In genomic region chrX:77578172-77578571, GRCm38 (mm10) we compare ENCODE assay signal across 27 mouse cellular contexts.
DNase-seq lines count a peak whose midpoint lies in the region; ATAC-seq and TF ChIP-seq lines count a peak whose summit lies in the region.
"Had no signal": no experiment of that assay in that cellular context is flagged by ENCODE, and none has a peak within 500 bp of the region (broad histone marks: within the 10 kb centered on the region; RNA-seq: fewer than 3 reads in every experiment).

No protein-coding gene starts in this region.

- no peak for ATAC-seq in heart, postnatal 0 days (ENCODE audit: insufficient read depth, low read depth)
- ATAC-seq in G1E (ENCODE audit: extremely low read depth, insufficient number of reproducible peaks, low FRiP score, poor library complexity, severe bottlenecking), result peak; percentile 58
- peak; percentile 74 for ATAC-seq in megakaryocyte progenitor cell, adult 5-6 weeks (replicated peaks; ENCODE audit: poor library complexity)
- ATAC-seq: CD4-positive, CD25-positive, alpha-beta regulatory T cell, adult 4 months; forebrain, embryonic 14.5 days; intestine, postnatal 0 days; Patski had no signal

- H3K4me1 ChIP-seq in heart, postnatal 0 days (ENCODE audit: control insufficient read depth, insufficient read depth), result peaks cover 9% of the 10 kb centered on the region
- H3K4me1 ChIP-seq in G1E (ENCODE audit: insufficient read depth, low read depth, low read length), result peaks cover 14% of the 10 kb centered on the region; the same call in 1 of the 2 replicates
- H3K4me1 ChIP-seq in bone marrow macrophage, adult 2 months (ENCODE audit: control insufficient read depth, insufficient read depth, low read length), result peaks cover 17% of the 10 kb centered on the region
- H3K4me1 ChIP-seq: embryonic facial prominence, embryonic 12.5 days; lung, embryonic 15.5 days; midbrain, embryonic 12.5 days had no signal

- H3K9ac ChIP-seq in heart, postnatal 0 days (replicated peaks; ENCODE audit: low read depth, low read length), result no peak overlapping the region
- H3K9ac ChIP-seq: embryonic facial prominence, embryonic 12.5 days; heart, embryonic 15.5 days; hindbrain, embryonic 13.5 days; lung, embryonic 15.5 days; midbrain, embryonic 12.5 days; neural tube, embryonic 13.5 days; stomach, embryonic 15.5 days had no signal

- no peaks in the 10 kb centered on the region for H3K27me3 ChIP-seq in heart, postnatal 0 days (ENCODE audit: control insufficient read depth, insufficient read depth, low read length)
- no peaks in the 10 kb centered on the region for H3K27me3 ChIP-seq in G1E (ENCODE audit: insufficient read depth, low read length)
- H3K27me3 ChIP-seq: embryonic facial prominence, embryonic 12.5 days; heart, embryonic 15.5 days; hindbrain, embryonic 13.5 days; lung, embryonic 15.5 days; midbrain, embryonic 12.5 days; neural tube, embryonic 13.5 days; stomach, embryonic 15.5 days had no signal

- H3K4me2 ChIP-seq in heart, postnatal 0 days (ENCODE audit: low read depth, low read length), result no peak overlapping the region
- H3K4me2 ChIP-seq: embryonic facial prominence, embryonic 12.5 days; heart, embryonic 15.5 days; hindbrain, embryonic 13.5 days; lung, embryonic 15.5 days; midbrain, embryonic 12.5 days; neural tube, embryonic 13.5 days; stomach, embryonic 15.5 days had no signal

- H3K4me3 ChIP-seq in heart, postnatal 0 days (ENCODE audit: low read depth, low read length), result no peak overlapping the region
- H3K4me3 ChIP-seq in G1E (ENCODE audit: low read depth, low read length), result no peak overlapping the region
- H3K4me3 ChIP-seq in bone marrow macrophage, adult 2 months (ENCODE audit: insufficient read depth, low read length), result no peak overlapping the region
- H3K4me3 ChIP-seq: embryonic facial prominence, embryonic 12.5 days; heart, embryonic 10.5 days; heart, embryonic 15.5 days; hindbrain, embryonic 13.5 days; lung, embryonic 15.5 days; midbrain, embryonic 12.5 days; neural tube, embryonic 13.5 days; stomach, embryonic 15.5 days had no signal

- no peaks in the 10 kb centered on the region for H3K36me3 ChIP-seq in heart, postnatal 0 days (replicated peaks; ENCODE audit: control insufficient read depth, insufficient read depth, low read length)
- H3K36me3 ChIP-seq in G1E (replicated peaks), result no peaks in the 10 kb centered on the region
- H3K36me3 ChIP-seq: embryonic facial prominence, embryonic 12.5 days; heart, embryonic 10.5 days; heart, embryonic 15.5 days; hindbrain, embryonic 13.5 days; lung, embryonic 15.5 days; midbrain, embryonic 12.5 days; neural tube, embryonic 13.5 days; stomach, embryonic 15.5 days had no signal

- TF ChIP-seq CTCF in heart, postnatal 0 days (IDR thresholded peaks at IDR 0.05; ENCODE audit: low read depth), result no peak
- TF ChIP-seq CTCF in G1E (IDR thresholded peaks at IDR 0.05; ENCODE audit: low read depth, low read length), result no peak
- no peak for TF ChIP-seq CTCF in bone marrow macrophage, adult 2 months (IDR thresholded peaks at IDR 0.05; ENCODE audit: low read depth, low read length)

- DNase-seq in heart, postnatal 0 days (ENCODE audit: low spot score), result no peak
- no peak for DNase-seq in heart, postnatal 10 days
- DNase-seq in G1E (ENCODE audit: low spot score), result no peak
- DNase-seq in kidney, postnatal 4 days, result no peak
- DNase-seq in spleen, postnatal 14 days (ENCODE audit: low spot score in 2 of 2), result no peak
- DNase-seq: adrenal gland, postnatal 10 days; cerebellum, adult 2 months; cerebellum, postnatal 25 days; embryo, embryonic 11 days; heart, postnatal 4 days; kidney, adult 9 months; kidney, postnatal 10 days; left cerebral cortex, postnatal 4 days had no signal

- 41% methylated on average over 1 of the region's 1 CpGs for WGBS in heart, postnatal 0 days

- H3K27ac ChIP-seq in heart, postnatal 0 days (ENCODE audit: low read depth), result peak overlapping the region; percentile 13; the same call in 1 of the 2 replicates
- H3K27ac ChIP-seq in bone marrow macrophage, adult 2 months (ENCODE audit: insufficient read depth, low read depth, low read length), result peak overlapping the region; percentile 15; the same call in 1 of the 2 replicates
- H3K27ac ChIP-seq: embryonic facial prominence, embryonic 12.5 days; heart, embryonic 10.5 days; heart, embryonic 15.5 days; hindbrain, embryonic 13.5 days; lung, embryonic 15.5 days; midbrain, embryonic 12.5 days; neural tube, embryonic 13.5 days; stomach, embryonic 15.5 days had no signal

- no peak for TF ChIP-seq EP300 in heart, postnatal 0 days (IDR thresholded peaks at IDR 0.05; ENCODE audit: low read depth)

- intact Hi-C loops in heart, postnatal 10 days (cut with DNase I), result no loop called here

- no peaks in the 10 kb centered on the region for H3K9me3 ChIP-seq in heart, postnatal 0 days (replicated peaks; ENCODE audit: control insufficient read depth, low read length)
- H3K9me3 ChIP-seq in G1E (replicated peaks), result no peaks in the 10 kb centered on the region
- H3K9me3 ChIP-seq: embryonic facial prominence, embryonic 12.5 days; heart, embryonic 10.5 days; heart, embryonic 15.5 days; hindbrain, embryonic 13.5 days; lung, embryonic 15.5 days; midbrain, embryonic 12.5 days; neural tube, embryonic 13.5 days; stomach, embryonic 15.5 days had no signal

- no peak for TF ChIP-seq POLR2A in bone marrow macrophage, adult 2 months (IDR thresholded peaks at IDR 0.05; ENCODE audit: borderline replicate concordance, low read depth, low read length)
